Mouse (Mus musculus): ENCODE data around the gene 4931408C20Rik. TPM values are rescaled to one million over a fixed set of nuclear protein-coding genes. Genes with fewer than 3 reads are reported as not detected.

The 4931408C20Rik gene
- total RNA-seq (2015) (0.09 TPM in 1 of 2 replicates, not detected in the other), total RNA-seq (2017) (0.11 TPM in 1 of 2 replicates, not detected in the other)

DNA sequence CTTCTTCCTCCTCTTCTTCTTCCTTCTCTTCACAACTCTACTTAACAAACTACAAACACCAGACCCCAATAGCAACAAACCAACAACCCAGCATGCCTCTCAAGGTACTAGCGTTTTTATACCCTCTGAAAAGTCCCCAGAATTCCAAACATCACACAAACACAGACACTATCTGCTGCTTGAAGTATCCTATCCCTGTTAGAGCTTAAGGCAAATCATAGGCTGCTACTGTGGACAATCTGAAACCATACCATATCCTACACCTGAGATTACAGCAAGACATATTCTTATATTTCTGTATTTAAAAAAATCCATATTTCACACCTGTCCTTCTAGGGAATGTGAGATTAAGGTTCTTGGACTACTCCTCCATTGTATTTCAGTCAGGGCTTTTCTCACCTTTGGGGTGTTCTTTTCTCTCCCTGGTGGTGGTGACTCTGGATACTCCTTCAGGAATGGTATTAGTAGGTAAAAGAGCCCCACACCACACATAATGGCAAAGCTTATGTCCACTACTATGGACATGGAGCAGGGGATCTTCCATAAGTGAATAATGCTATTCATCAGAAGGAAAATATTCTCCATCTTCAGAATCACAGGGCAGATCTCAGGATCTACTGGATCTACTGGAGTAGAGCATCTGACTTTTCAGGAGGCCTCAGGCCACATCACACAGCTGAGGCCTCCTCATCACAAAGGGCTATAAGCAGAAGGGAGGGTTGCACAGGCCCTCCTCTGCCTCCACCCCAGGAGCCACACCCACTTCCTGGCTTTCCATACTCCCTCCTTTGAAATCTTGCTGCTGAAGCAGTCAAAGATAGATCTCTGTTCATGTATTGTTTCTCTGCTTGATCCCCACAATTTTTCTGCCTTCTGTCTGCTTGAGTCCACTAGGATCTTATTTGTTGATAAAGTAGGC, at the start of gene 4931408C20Rik:
Gene 4931408C20Rik, minus strand, starts transcription at position 619 of the 919 bp plus-strand sequence.
- peak; percentile 65 for ATAC-seq (ENCODE audit: poor library complexity, severe bottlenecking)

DNA sequence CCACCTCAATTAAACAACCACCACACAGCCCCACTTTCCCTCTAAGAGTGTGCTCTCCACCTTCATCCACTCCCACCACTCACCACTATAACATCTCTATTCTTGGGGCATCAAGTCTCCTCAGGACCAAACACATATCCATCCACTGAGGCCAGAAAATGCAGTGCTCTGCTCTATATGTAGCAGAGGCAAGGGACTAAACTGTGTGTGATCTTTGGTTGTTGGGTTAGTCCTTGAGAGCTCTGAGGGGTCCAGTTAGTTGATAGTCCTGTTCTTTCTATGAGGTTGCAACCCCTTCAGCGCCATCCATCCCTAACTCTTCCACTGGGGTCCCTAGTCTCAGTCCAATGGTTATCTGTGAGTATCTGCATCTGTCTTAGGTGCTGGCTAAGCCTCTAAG, 666 bp upstream of the 4931408C20Rik start:
- peak; percentile 41 for ATAC-seq (ENCODE audit: poor library complexity, severe bottlenecking)

DNA sequence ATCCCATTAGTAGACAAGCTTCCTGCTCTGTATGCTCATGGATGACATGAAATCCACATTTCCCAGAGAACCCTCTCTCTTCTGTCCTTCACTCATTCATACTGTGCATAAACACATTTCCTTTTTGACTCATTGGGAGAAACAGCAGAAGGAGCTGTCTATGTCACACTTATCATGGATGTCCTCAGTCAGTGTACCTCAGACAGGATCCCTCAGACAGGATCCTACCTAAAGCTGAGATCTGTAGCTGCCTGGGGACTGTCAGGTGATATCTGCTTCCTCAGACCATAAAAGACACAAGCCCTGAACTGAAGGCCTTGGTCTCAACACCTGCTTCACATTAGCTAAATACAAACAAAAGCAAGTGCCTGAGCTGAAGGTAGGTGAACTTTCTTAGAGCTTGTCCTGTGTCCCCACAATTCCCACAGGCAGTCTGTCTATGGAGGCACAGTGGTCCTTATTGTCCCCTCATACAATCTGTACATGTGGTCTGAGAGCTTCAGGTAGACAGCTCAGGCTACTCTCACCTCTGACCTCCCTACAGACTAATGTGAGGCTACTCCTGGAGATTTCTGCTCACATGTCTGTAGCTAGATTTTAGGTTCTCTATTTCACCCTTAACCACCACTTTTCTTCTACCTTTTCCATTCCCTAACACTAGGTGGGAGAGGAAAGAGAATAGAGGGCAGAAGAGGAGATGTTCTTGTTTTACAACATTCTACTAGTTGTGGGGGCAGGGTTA, 1.1 kb downstream of the 4931408C20Rik start:
- 0 out of 2 replicates have a peak, but pooled peaks have one; percentile 33 for ATAC-seq (ENCODE audit: poor library complexity, severe bottlenecking)

DNA sequence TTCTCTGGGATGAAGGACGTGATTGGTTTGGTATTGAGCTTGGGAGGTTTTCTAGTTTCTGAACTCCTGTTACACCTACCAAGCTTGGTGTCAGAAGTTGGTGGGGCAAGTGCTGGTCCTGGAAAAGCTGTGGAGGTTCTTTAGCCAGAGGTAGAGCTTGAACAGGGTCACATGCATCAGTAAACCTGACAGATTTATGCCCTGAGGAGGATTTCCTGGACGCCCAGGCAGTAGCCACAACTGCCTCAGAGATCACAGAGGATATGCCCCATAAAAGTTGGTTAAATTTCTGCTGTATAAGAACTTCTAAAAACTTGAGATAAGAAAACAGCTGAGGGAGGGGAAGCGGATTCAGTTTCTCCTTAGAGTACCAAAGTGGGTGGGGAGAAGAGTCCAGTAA, 1.9 kb downstream of the 4931408C20Rik start:
- ATAC-seq (ENCODE audit: poor library complexity, severe bottlenecking), result no peak

DNA sequence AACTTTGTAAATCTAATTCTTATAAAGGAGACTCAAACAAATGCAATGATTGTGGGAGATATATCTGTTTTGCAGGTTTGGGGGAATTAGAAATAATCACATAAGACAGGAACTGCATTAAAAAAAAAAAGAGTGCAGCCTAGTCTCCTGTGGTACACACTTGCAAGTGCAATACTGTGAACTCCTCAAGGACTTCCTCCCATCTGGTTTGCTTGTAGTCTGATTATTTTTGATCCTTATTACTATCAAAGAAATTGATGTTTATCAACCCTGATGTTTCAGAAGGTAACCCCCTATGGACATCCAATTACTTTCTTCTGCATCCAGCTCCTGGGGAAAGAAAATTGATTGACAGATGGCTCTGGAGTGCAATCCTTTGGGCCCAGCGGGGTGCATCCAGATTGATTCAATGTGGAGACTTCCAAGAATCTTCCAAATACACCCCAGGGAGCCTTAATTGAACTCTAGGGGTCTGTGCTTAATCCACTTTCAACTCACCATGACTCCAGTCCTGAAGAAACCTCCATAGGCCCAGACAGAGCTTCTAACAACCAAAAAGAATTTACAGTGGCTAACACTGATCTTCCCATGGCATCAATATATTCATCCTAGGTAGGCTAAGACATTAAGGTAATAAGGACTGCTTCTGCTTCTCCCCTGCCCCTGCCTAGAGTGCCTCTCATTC, 37.4 kb downstream of the 4931408C20Rik start:
- ATAC-seq (ENCODE audit: poor library complexity, severe bottlenecking), result no peak

DNA sequence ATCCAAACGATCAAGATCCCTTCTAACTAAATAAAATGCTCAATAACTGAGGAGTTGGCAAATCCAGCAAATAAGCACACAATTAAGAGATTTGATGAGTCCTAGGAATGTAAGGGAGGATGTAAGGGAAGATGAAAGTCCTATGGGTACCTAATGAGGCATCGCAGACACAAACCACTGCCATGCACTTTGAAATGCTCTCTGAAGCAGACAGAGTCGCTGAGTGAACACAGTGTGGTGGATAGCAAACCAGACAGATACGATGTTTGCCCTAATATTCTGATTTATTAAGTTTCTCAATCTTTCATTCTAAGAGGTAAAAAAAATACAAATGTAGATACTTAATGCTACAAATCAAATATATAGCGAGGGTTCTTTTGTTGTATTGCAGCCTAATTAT, 51.2 kb downstream of the 4931408C20Rik start:
- ATAC-seq (ENCODE audit: poor library complexity, severe bottlenecking), result no peak

Measured in megakaryocyte, adult 5-6 weeks (primary cell).